ENCODE assay signal across 8 mouse cellular contexts in the genomic region with DNA sequence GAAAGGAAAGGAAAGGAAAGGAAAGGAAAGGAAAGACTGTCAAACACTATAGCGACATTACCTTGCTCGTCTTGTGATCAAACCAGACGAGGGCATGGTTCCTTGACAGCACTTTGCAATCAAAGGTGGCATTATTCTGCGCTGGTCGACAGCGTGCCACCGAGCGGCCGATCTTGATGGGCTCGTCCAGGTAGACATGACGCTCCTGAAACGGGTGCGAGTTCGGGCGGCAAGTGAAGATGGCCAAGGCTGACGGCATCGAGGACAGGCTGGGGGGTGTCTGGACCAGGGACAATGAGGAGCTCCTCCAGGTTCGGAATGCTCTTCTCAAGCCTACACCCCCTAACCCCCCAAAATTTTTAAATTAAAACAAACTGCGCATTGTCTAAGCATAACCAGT. TPM values are rescaled to one million over a fixed set of nuclear protein-coding genes. Genes with fewer than 3 reads are reported as not detected.
DNase-seq lines count a peak whose midpoint lies in the region; ATAC-seq lines count a peak whose summit lies in the region.

No protein-coding gene starts in this region.

- peaks cover 48% of the 10 kb centered on the region for H3K4me1 ChIP-seq in megakaryocyte, embryonic 14.5 days
- H3K4me1 ChIP-seq in hindbrain, embryonic 11.5 days (replicated peaks; ENCODE audit: control insufficient read depth, insufficient read depth, low read length) = peaks cover 6% of the 10 kb centered on the region; the same call in 1 of the 2 replicates
- peaks cover 21% of the 10 kb centered on the region for H3K4me1 ChIP-seq in liver, embryonic 16.5 days (ENCODE audit: control insufficient read depth, low read depth, low read length)
- peaks cover 16% of the 10 kb centered on the region for H3K4me1 ChIP-seq in stomach, embryonic 15.5 days

- peak overlapping the region; percentile 88 for H3K9ac ChIP-seq in hindbrain, embryonic 11.5 days (ENCODE audit: low read depth, low read length)
- H3K9ac ChIP-seq in liver, embryonic 16.5 days (ENCODE audit: low read depth, low read length) = peak overlapping the region; percentile 98
- H3K9ac ChIP-seq in stomach, embryonic 15.5 days = peak overlapping the region; percentile 7; the same call in 1 of the 2 replicates

- 28% methylated on average over 19 of the region's 19 CpGs for WGBS in hindbrain, embryonic 11.5 days
- WGBS in liver, embryonic 16.5 days (ENCODE audit: insufficient replicate concordance) = 14% methylated on average over 19 of the region's 19 CpGs
- WGBS in stomach, embryonic 15.5 days = 16% methylated on average over 19 of the region's 19 CpGs

- no peak for ATAC-seq in megakaryocyte, adult 5-6 weeks (ENCODE audit: poor library complexity, severe bottlenecking)
- ATAC-seq in hindbrain, embryonic 11.5 days (ENCODE audit: low FRiP score) = no peak
- no peak for ATAC-seq in liver, embryonic 16.5 days (ENCODE audit: low read depth)
- ATAC-seq in stomach, embryonic 15.5 days (ENCODE audit: insufficient read depth, low FRiP score, low read depth) = no peak
- no peak for ATAC-seq in activated CD4-positive, CD25-positive, alpha-beta regulatory T cell, adult 4 months

- peak; percentile 37 to 52 for DNase-seq in cerebellum, postnatal 25 days
- peak; percentile 10 for DNase-seq in hindbrain, embryonic 11.5 days (ENCODE audit: low spot score)
- DNase-seq in ovary, adult 18-20 months (ENCODE audit: low spot score) = no peak

- no peaks in the 10 kb centered on the region for H3K9me3 ChIP-seq in megakaryocyte, embryonic 14.5 days
- H3K9me3 ChIP-seq in hindbrain, embryonic 11.5 days (ENCODE audit: control insufficient read depth, low read length) = no peaks in the 10 kb centered on the region
- no peaks in the 10 kb centered on the region for H3K9me3 ChIP-seq in liver, embryonic 16.5 days (replicated peaks; ENCODE audit: control insufficient read depth, low read length)
- H3K9me3 ChIP-seq in stomach, embryonic 15.5 days = no peaks in the 10 kb centered on the region

- no peak overlapping the region for H3K27ac ChIP-seq in hindbrain, embryonic 11.5 days (ENCODE audit: low read depth, low read length)
- H3K27ac ChIP-seq in liver, embryonic 16.5 days (ENCODE audit: low read length) = peak overlapping the region; percentile 89; the same call in 1 of the 2 replicates
- no peak overlapping the region for H3K27ac ChIP-seq in stomach, embryonic 15.5 days

- H3K4me2 ChIP-seq in hindbrain, embryonic 11.5 days (replicated peaks; ENCODE audit: low read depth, low read length) = peak overlapping the region; percentile 96
- H3K4me2 ChIP-seq in liver, embryonic 16.5 days (ENCODE audit: low read depth, low read length) = peak overlapping the region; percentile 96
- H3K4me2 ChIP-seq in stomach, embryonic 15.5 days = peak overlapping the region; percentile 57

- H3K27me3 ChIP-seq in megakaryocyte, embryonic 14.5 days (replicated peaks) = no peaks in the 10 kb centered on the region
- no peaks in the 10 kb centered on the region for H3K27me3 ChIP-seq in hindbrain, embryonic 11.5 days (ENCODE audit: control insufficient read depth, insufficient read depth, low read length)
- no peaks in the 10 kb centered on the region for H3K27me3 ChIP-seq in liver, embryonic 16.5 days (ENCODE audit: control insufficient read depth, insufficient read depth, low read depth, low read length)
- H3K27me3 ChIP-seq in stomach, embryonic 15.5 days (replicated peaks) = no peaks in the 10 kb centered on the region

- peak overlapping the region; percentile 99 for H3K4me3 ChIP-seq in megakaryocyte, embryonic 14.5 days (replicated peaks)
- peak overlapping the region; percentile 91 for H3K4me3 ChIP-seq in hindbrain, embryonic 11.5 days (ENCODE audit: low read depth, low read length)
- H3K4me3 ChIP-seq in liver, embryonic 16.5 days (ENCODE audit: low read depth, low read length) = peak overlapping the region; percentile 98
- H3K4me3 ChIP-seq in stomach, embryonic 15.5 days (replicated peaks) = peak overlapping the region; percentile 91

- H3K36me3 ChIP-seq in megakaryocyte, embryonic 14.5 days (replicated peaks; ENCODE audit: low read length) = peaks cover 39% of the 10 kb centered on the region
- no peaks in the 10 kb centered on the region for H3K36me3 ChIP-seq in hindbrain, embryonic 11.5 days (ENCODE audit: control insufficient read depth, insufficient read depth, low read length)
- H3K36me3 ChIP-seq in liver, embryonic 16.5 days (ENCODE audit: control insufficient read depth, insufficient read depth) = no peaks in the 10 kb centered on the region
- no peaks in the 10 kb centered on the region for H3K36me3 ChIP-seq in stomach, embryonic 15.5 days

RNA-seq across cellular contexts. Expression of a gene that starts 1.5 kb away (rescaled TPM):
- 9.8 and 28.2 TPM in 2 replicates for polyA plus RNA-seq in megakaryocyte, embryonic 14.5 days (2012; ENCODE audit: insufficient read depth, low replicate concordance)
- total RNA-seq in megakaryocyte, adult 5-6 weeks (2015) = 66.9 and 76.8 TPM in 2 replicates
- total RNA-seq in megakaryocyte, adult 5-6 weeks (2017) = 68.6 and 71.2 TPM in 2 replicates
- polyA plus RNA-seq in hindbrain, embryonic 11.5 days (2014; fragmentation: Nextera tagmentation; extraction: Ambion mirVana) = 20.8 and 24.0 TPM in 2 replicates
- 7.5 and 8.1 TPM in 2 replicates for polyA plus RNA-seq in liver, embryonic 16.5 days (2015; fragmentation: Nextera tagmentation; extraction: Ambion mirVana)
- 48.3 and 49.9 TPM in 2 replicates for polyA plus RNA-seq in stomach, embryonic 15.5 days (2015; fragmentation: Nextera tagmentation; extraction: Ambion mirVana)
- polyA plus RNA-seq in activated CD4-positive, CD25-positive, alpha-beta regulatory T cell, adult 4 months (2017; shearing (Covaris generic)) = 10 to 100 TPM; 14.7 to 20.5 TPM

RNA-seq across cellular contexts. Expression of a gene that starts 40.4 kb away (rescaled TPM):
- 0.89 and 1.7 TPM in 2 replicates for polyA plus RNA-seq in megakaryocyte, embryonic 14.5 days (2012; ENCODE audit: insufficient read depth, low replicate concordance)
- 28.0 and 34.6 TPM in 2 replicates for total RNA-seq in megakaryocyte, adult 5-6 weeks (2015)
- total RNA-seq in megakaryocyte, adult 5-6 weeks (2017) = 30.3 and 30.5 TPM in 2 replicates
- 35.1 and 38.0 TPM in 2 replicates for polyA plus RNA-seq in hindbrain, embryonic 11.5 days (2014; fragmentation: Nextera tagmentation; extraction: Ambion mirVana)
- polyA plus RNA-seq in liver, embryonic 16.5 days (2015; fragmentation: Nextera tagmentation; extraction: Ambion mirVana) = 8.9 and 9.2 TPM in 2 replicates
- 34.4 and 36.0 TPM in 2 replicates for polyA plus RNA-seq in stomach, embryonic 15.5 days (2015; fragmentation: Nextera tagmentation; extraction: Ambion mirVana)
- polyA plus RNA-seq in activated CD4-positive, CD25-positive, alpha-beta regulatory T cell, adult 4 months (2017; shearing (Covaris generic)) = 1 to 10 TPM; 3.8 to 4.8 TPM

Comparison
In these comparisons a context has a peak if more than half of its experiments do, and no peak if none do; other contexts are left out.
1. H3K9ac ChIP-seq: peak in every context shown above with its lines; median percentile 98 in liver, embryonic 16.5 days; 88 in hindbrain, embryonic 11.5 days; 7 in stomach, embryonic 15.5 days.